Comparison of ENCODE assay signal across 27 mouse cellular contexts in genomic region chr2:60299323-60299722, GRCm38 (mm10). TPM values are rescaled to one million over a fixed set of nuclear protein-coding genes. Genes with fewer than 3 reads are reported as not detected.
DNase-seq lines count a peak whose midpoint lies in the region; ATAC-seq and TF ChIP-seq lines count a peak whose summit lies in the region.
"Had no signal": no experiment of that assay in that cellular context is flagged by ENCODE, and none has a peak within 500 bp of the region (broad histone marks: within the 10 kb centered on the region; RNA-seq: fewer than 3 reads in every experiment).

No protein-coding gene starts in this region.

- H3K27ac ChIP-seq in intestine, embryonic 16.5 days (ENCODE audit: low read length) = no peak overlapping the region
- no peak overlapping the region for H3K27ac ChIP-seq in intestine, postnatal 0 days (ENCODE audit: low read depth, low read length)
- H3K27ac ChIP-seq in MEL (ENCODE audit: control insufficient read depth, low read depth, low read length) = no peak overlapping the region
- no peak overlapping the region for H3K27ac ChIP-seq in hindbrain, postnatal 0 days
- H3K27ac ChIP-seq: embryonic facial prominence, embryonic 13.5 days; embryonic facial prominence, embryonic 15.5 days; forebrain, embryonic 10.5 days; forebrain, embryonic 12.5 days had no signal

- H3K4me1 ChIP-seq in intestine, embryonic 16.5 days (ENCODE audit: control insufficient read depth, insufficient read depth, low read length) = no peaks in the 10 kb centered on the region
- H3K4me1 ChIP-seq in intestine, postnatal 0 days (replicated peaks; ENCODE audit: control insufficient read depth, insufficient read depth, low read length) = no peaks in the 10 kb centered on the region
- H3K4me1 ChIP-seq in MEL (ENCODE audit: control insufficient read depth in 1 of 2, insufficient read depth in 2 of 2, low read length in 2 of 2) = peaks cover 0 to 4% of the 10 kb centered on the region in 2 experiments; a peak in 2 of 4 replicates
- no peaks in the 10 kb centered on the region for H3K4me1 ChIP-seq in hindbrain, postnatal 0 days (ENCODE audit: insufficient read depth, low read length)
- H3K4me1 ChIP-seq: embryonic facial prominence, embryonic 13.5 days; embryonic facial prominence, embryonic 15.5 days; forebrain, embryonic 10.5 days; forebrain, embryonic 12.5 days had no signal

- DNase-seq in MEL (ENCODE audit: low read depth, low spot score) = peak; percentile 38
- no peak for DNase-seq in cerebellum, postnatal 36 days
- DNase-seq in hindbrain, postnatal 0 days (ENCODE audit: low spot score) = no peak
- DNase-seq in embryo, embryonic 10 days (ENCODE audit: low spot score) = no peak
- DNase-seq: adrenal gland, adult 8-10 months; adrenal gland, postnatal 14 days; B cell, adult 2 months; cerebellum, adult 11 months; cerebellum, adult 18-20 months; cerebellum, adult 8-10 months; cerebellum, adult 9-11 months; cerebellum, postnatal 14 days; embryo, embryonic 11 days had no signal

- TF ChIP-seq EP300 in MEL (IDR thresholded peaks at IDR 0.05; ENCODE audit: low read depth in 1 of 2, low read length in 2 of 2) = peak; percentile 48 to 62; a peak in 2 of 4 replicates

- no peaks in the 10 kb centered on the region for H3K36me3 ChIP-seq in intestine, embryonic 16.5 days (ENCODE audit: control insufficient read depth, insufficient read depth, low read length)
- H3K36me3 ChIP-seq in intestine, postnatal 0 days (ENCODE audit: control insufficient read depth, insufficient read depth) = no peaks in the 10 kb centered on the region
- H3K36me3 ChIP-seq in MEL (ENCODE audit: control insufficient read depth in 1 of 2, insufficient read depth in 2 of 2, low read length in 2 of 2) = peaks cover 0 to 9% of the 10 kb centered on the region in 2 experiments; a peak in 2 of 4 replicates
- H3K36me3 ChIP-seq in hindbrain, postnatal 0 days (ENCODE audit: insufficient read depth, low read length) = no peaks in the 10 kb centered on the region
- H3K36me3 ChIP-seq: embryonic facial prominence, embryonic 15.5 days; forebrain, embryonic 10.5 days; forebrain, embryonic 12.5 days had no signal

- TF ChIP-seq CTCF in intestine, postnatal 0 days (IDR thresholded peaks at IDR 0.05; ENCODE audit: low read depth) = no peak
- TF ChIP-seq CTCF in MEL (IDR thresholded peaks at IDR 0.05 in 2 of 3, conservative IDR thresholded peaks at IDR 0.05 in 1 of 3; ENCODE audit: control insufficient read depth in 1 of 3, insufficient read depth in 1 of 3, low read depth in 2 of 3, low read length in 3 of 3, poor library complexity in 1 of 3, severe bottlenecking in 1 of 3) = no peak
- TF ChIP-seq CTCF in hindbrain, postnatal 0 days (IDR thresholded peaks at IDR 0.05; ENCODE audit: low read depth) = no peak

- 75% methylated on average over 2 of the region's 2 CpGs for WGBS in intestine, embryonic 16.5 days
- 49% methylated on average over 2 of the region's 2 CpGs for WGBS in intestine, postnatal 0 days
- 96% methylated on average over 2 of the region's 2 CpGs for WGBS in hindbrain, postnatal 0 days

- H3K9ac ChIP-seq in intestine, embryonic 16.5 days (ENCODE audit: low read depth, low read length) = no peak overlapping the region
- no peak overlapping the region for H3K9ac ChIP-seq in intestine, postnatal 0 days (ENCODE audit: low read depth, low read length)
- H3K9ac ChIP-seq in MEL (ENCODE audit: control insufficient read depth, low read depth, low read length, poor library complexity, severe bottlenecking) = no peak overlapping the region
- H3K9ac ChIP-seq in hindbrain, postnatal 0 days (replicated peaks; ENCODE audit: low read length) = no peak overlapping the region
- H3K9ac ChIP-seq: embryonic facial prominence, embryonic 13.5 days; embryonic facial prominence, embryonic 15.5 days; forebrain, embryonic 12.5 days had no signal

- ATAC-seq in intestine, embryonic 16.5 days = peak; percentile 52; the same call in 1 of the 2 replicates
- ATAC-seq in intestine, postnatal 0 days = no peak
- peak; percentile 56 for ATAC-seq in CD4-positive, CD25-positive, alpha-beta regulatory T cell, adult 4 months
- ATAC-seq in inflammation-experienced regulatory T-cells, adult 6 months = peak; percentile 38
- no peak for ATAC-seq in hindbrain, postnatal 0 days
- ATAC-seq: activated CD4-positive, CD25-positive, alpha-beta regulatory T cell, adult 4 months; forebrain, embryonic 14.5 days; forebrain, embryonic 16.5 days; Patski had no signal

- no peak overlapping the region for H3K4me2 ChIP-seq in intestine, embryonic 16.5 days (ENCODE audit: low read depth, low read length)
- no peak overlapping the region for H3K4me2 ChIP-seq in intestine, postnatal 0 days (replicated peaks; ENCODE audit: low read depth)
- no peak overlapping the region for H3K4me2 ChIP-seq in hindbrain, postnatal 0 days (ENCODE audit: low read depth, low read length)
- H3K4me2 ChIP-seq: embryonic facial prominence, embryonic 13.5 days; embryonic facial prominence, embryonic 15.5 days; forebrain, embryonic 12.5 days had no signal

- no peaks in the 10 kb centered on the region for H3K9me3 ChIP-seq in intestine, embryonic 16.5 days (ENCODE audit: control insufficient read depth, low read length)
- H3K9me3 ChIP-seq in intestine, postnatal 0 days (ENCODE audit: control insufficient read depth) = no peaks in the 10 kb centered on the region
- H3K9me3 ChIP-seq in MEL (replicated peaks; ENCODE audit: insufficient read depth, low read length) = no peaks in the 10 kb centered on the region
- no peaks in the 10 kb centered on the region for H3K9me3 ChIP-seq in hindbrain, postnatal 0 days (ENCODE audit: low read length)
- H3K9me3 ChIP-seq: embryonic facial prominence, embryonic 13.5 days; embryonic facial prominence, embryonic 15.5 days; forebrain, embryonic 10.5 days; forebrain, embryonic 12.5 days; G1E had no signal

- H3K79me2 ChIP-seq in MEL (ENCODE audit: control insufficient read depth, insufficient read depth, low read length, poor library complexity) = no peaks in the 10 kb centered on the region

- no peak for TF ChIP-seq POLR2A in MEL (IDR thresholded peaks at IDR 0.05; ENCODE audit: control insufficient read depth in 1 of 2, insufficient read depth in 1 of 2, low read depth in 1 of 2, low read length in 2 of 2, poor library complexity in 1 of 2)

- H3K27me3 ChIP-seq in intestine, embryonic 16.5 days (replicated peaks; ENCODE audit: control insufficient read depth, insufficient read depth, low read length) = no peaks in the 10 kb centered on the region
- no peaks in the 10 kb centered on the region for H3K27me3 ChIP-seq in intestine, postnatal 0 days (replicated peaks; ENCODE audit: control insufficient read depth, insufficient read depth, low read length)
- no peaks in the 10 kb centered on the region for H3K27me3 ChIP-seq in MEL (ENCODE audit: control insufficient read depth in 1 of 2, insufficient read depth in 2 of 2, low read length in 2 of 2)
- H3K27me3 ChIP-seq in hindbrain, postnatal 0 days (ENCODE audit: insufficient read depth, low read length) = no peaks in the 10 kb centered on the region
- H3K27me3 ChIP-seq: embryonic facial prominence, embryonic 13.5 days; embryonic facial prominence, embryonic 15.5 days; forebrain, embryonic 12.5 days; Patski had no signal

- H3K4me3 ChIP-seq in intestine, embryonic 16.5 days (ENCODE audit: low read length) = no peak overlapping the region
- no peak overlapping the region for H3K4me3 ChIP-seq in intestine, postnatal 0 days (ENCODE audit: low read depth, low read length)
- H3K4me3 ChIP-seq in MEL (ENCODE audit: control insufficient read depth in 1 of 2, insufficient read depth in 1 of 2, low read depth in 2 of 2, low read length in 2 of 2) = no peak overlapping the region
- no peak overlapping the region for H3K4me3 ChIP-seq in hindbrain, postnatal 0 days (ENCODE audit: low read length)
- H3K4me3 ChIP-seq: embryonic facial prominence, embryonic 13.5 days; embryonic facial prominence, embryonic 15.5 days; erythroblast, embryonic 14.5 days; forebrain, embryonic 10.5 days; forebrain, embryonic 12.5 days had no signal

- no peak for TF ChIP-seq RAD21 in MEL (IDR thresholded peaks at IDR 0.05; ENCODE audit: low read depth, low read length)

TF ChIP-seq in MEL, 35 proteins besides CTCF, POLR2A, EP300 and RAD21:
- peak; percentile 49; the same call in 1 of the 2 replicates for TF ChIP-seq GATA1 (IDR thresholded peaks at IDR 0.05; ENCODE audit: low read depth, low read length)
- TF ChIP-seq SIN3A (IDR thresholded peaks at IDR 0.05; ENCODE audit: low read length) = no peak

RNA-seq across cellular contexts. Expression of gene Cd302, which starts 15.0 kb away (rescaled TPM):
- 39.5 and 41.2 TPM in 2 replicates for polyA plus RNA-seq in intestine, embryonic 16.5 days (2015; fragmentation: Nextera tagmentation; extraction: Ambion mirVana)
- 56.6 and 58.5 TPM in 2 replicates for polyA plus RNA-seq in intestine, postnatal 0 days (2015; fragmentation: Nextera tagmentation; extraction: Ambion mirVana)
- 1 to 10 TPM; 3.4 to 5.7 TPM for polyA plus RNA-seq in CD4-positive, CD25-positive, alpha-beta regulatory T cell, adult 4 months (2017; shearing (Covaris generic))
- total RNA-seq in MEL (2012; rRNA removed) = 0.92 and 1.0 TPM in 2 replicates
- polyA plus RNA-seq in MEL (2012; ENCODE audit: insufficient read depth in 1 of 2, insufficient read length in 2 of 2, low read depth in 1 of 2, low replicate concordance in 2 of 2, missing spikeins in 1 of 2) = 1 to 10 TPM in 1 of 2 experiments, not detected in 1; 1.7 TPM
- 1 to 10 TPM; 3.7 to 5.9 (median 4.0) TPM for polyA plus RNA-seq in inflammation-experienced regulatory T-cells, adult 6 months (2017; shearing (Covaris generic))
- total RNA-seq in hindbrain, postnatal 0 days (2014; rRNA removed) = 4.9 and 6.6 TPM in 2 replicates
- polyA plus RNA-seq in hindbrain, postnatal 0 days (2015; fragmentation: Nextera tagmentation; extraction: Ambion mirVana) = 26.3 and 27.7 TPM in 2 replicates
- total RNA-seq: G1E had no signal
- polyA plus RNA-seq: G1E had no signal

Comparison
In these comparisons a context has a peak if more than half of its experiments do, and no peak if none do; other contexts are left out.
1. ATAC-seq: peak in intestine, embryonic 16.5 days (single experiment), CD4-positive, CD25-positive, alpha-beta regulatory T cell, adult 4 months (single experiment) and inflammation-experienced regulatory T-cells, adult 6 months (single experiment); none in intestine, postnatal 0 days (single experiment) and hindbrain, postnatal 0 days (single experiment).